Mouse (Mus musculus): Measurements from ENCODE around the gene Rps10. TPM values are rescaled to one million over a fixed set of nuclear protein-coding genes. Genes with fewer than 3 reads are reported as not detected.

The Rps10 gene
- 435 and 496 TPM in 2 replicates for polyA plus RNA-seq (2015; fragmentation: Nextera tagmentation; extraction: Ambion mirVana)

GRCm38 (mm10) chr17:27636132-27637020 lies at the start of gene Rps10:
Rps10 (minus strand) TSS chr17:27636669.
- H3K27ac ChIP-seq (replicated peaks) = peak within 1 kb of the TSS; percentile 66
- H3K36me3 ChIP-seq (replicated peaks) = peaks cover 25% of the 10 kb centered on the region
- ATAC-seq (ENCODE audit: insufficient read depth) = no peak
- WGBS (ENCODE audit: insufficient replicate concordance) = 41% methylated on average over 18 of the region's 18 CpGs
- H3K27me3 ChIP-seq = no peaks in the 10 kb centered on the region
- H3K4me1 ChIP-seq (replicated peaks) = peaks cover 47% of the 10 kb centered on the region
- no peaks in the 10 kb centered on the region for H3K9me3 ChIP-seq (replicated peaks)
- H3K4me2 ChIP-seq = peak within 1 kb of the TSS; percentile 84
- H3K9ac ChIP-seq = peak within 1 kb of the TSS; percentile 46
- peak within 1 kb of the TSS; percentile 88 for H3K4me3 ChIP-seq (replicated peaks)

- peaks cover 6% of the 10 kb centered on the region for H3K4me1 ChIP-seq (replicated peaks)
- no peak overlapping the region for H3K4me3 ChIP-seq (replicated peaks)
- WGBS (ENCODE audit: insufficient replicate concordance) = 3% methylated on average over 11 of the region's 11 CpGs
- no peak overlapping the region for H3K27ac ChIP-seq (replicated peaks)
- ATAC-seq (ENCODE audit: insufficient read depth) = no peak
- H3K9me3 ChIP-seq (replicated peaks) = no peaks in the 10 kb centered on the region
- H3K9ac ChIP-seq = no peak overlapping the region
- peaks cover 63% of the 10 kb centered on the region for H3K27me3 ChIP-seq
- no peaks in the 10 kb centered on the region for H3K36me3 ChIP-seq (replicated peaks)
- H3K4me2 ChIP-seq = peak overlapping the region; percentile 55
Observed at GRCm38 (mm10) chr17:27685550-27685913, 49.1 kb upstream of the Rps10 start.

GRCm38 (mm10) chr17:27684886-27685549 lies 48.5 kb upstream of the Rps10 start:
- peak overlapping the region; percentile 23 for H3K4me3 ChIP-seq (replicated peaks)
- H3K27ac ChIP-seq (replicated peaks) = no peak overlapping the region
- WGBS (ENCODE audit: insufficient replicate concordance) = 1% methylated on average over 43 of the region's 53 CpGs
- H3K9ac ChIP-seq = no peak overlapping the region
- H3K4me1 ChIP-seq (replicated peaks) = peaks cover 6% of the 10 kb centered on the region
- peaks cover 63% of the 10 kb centered on the region for H3K27me3 ChIP-seq
- peak overlapping the region; percentile 55 for H3K4me2 ChIP-seq
- H3K36me3 ChIP-seq (replicated peaks) = no peaks in the 10 kb centered on the region
- ATAC-seq (ENCODE audit: insufficient read depth) = no peak
- H3K9me3 ChIP-seq (replicated peaks) = no peaks in the 10 kb centered on the region

- no peak overlapping the region for H3K9ac ChIP-seq
- no peak overlapping the region for H3K27ac ChIP-seq (replicated peaks)
- H3K4me1 ChIP-seq (replicated peaks) = no peaks in the 10 kb centered on the region
- no peaks in the 10 kb centered on the region for H3K36me3 ChIP-seq (replicated peaks)
- WGBS (ENCODE audit: insufficient replicate concordance) = 47% methylated on average over 11 of the region's 11 CpGs
- ATAC-seq (ENCODE audit: insufficient read depth) = no peak
- H3K9me3 ChIP-seq (replicated peaks) = no peaks in the 10 kb centered on the region
- peaks cover 16% of the 10 kb centered on the region for H3K27me3 ChIP-seq
- H3K4me2 ChIP-seq = no peak overlapping the region
- no peak overlapping the region for H3K4me3 ChIP-seq (replicated peaks)
Observed at GRCm38 (mm10) chr17:27678924-27679813, 42.7 kb upstream of the Rps10 start.

- Histone ChIP-seq H3K27me3 (peaks cover 2% of the 10 kb centered on the region; the same call in 1 of the 2 replicates), H3K4me1 (replicated peaks) (no peaks in the 10 kb centered on the region), H3K9ac (no peak overlapping the region), H3K27ac (replicated peaks) (no peak overlapping the region), H3K36me3 (replicated peaks) (no peaks in the 10 kb centered on the region), H3K4me3 (replicated peaks) (no peak overlapping the region), H3K9me3 (replicated peaks) (no peaks in the 10 kb centered on the region), H3K4me2 (no peak overlapping the region)
- WGBS (ENCODE audit: insufficient replicate concordance) = 53% methylated on average over 5 of the region's 5 CpGs
- no peak for ATAC-seq (ENCODE audit: insufficient read depth)
Observed at GRCm38 (mm10) chr17:27677756-27678155, 41.3 kb upstream of the Rps10 start.

- H3K36me3 ChIP-seq (replicated peaks) = no peaks in the 10 kb centered on the region
- no peaks in the 10 kb centered on the region for H3K27me3 ChIP-seq
- H3K9me3 ChIP-seq (replicated peaks) = no peaks in the 10 kb centered on the region
- WGBS (ENCODE audit: insufficient replicate concordance) = 54% methylated on average over 7 of the region's 7 CpGs
- H3K9ac ChIP-seq = no peak overlapping the region
- H3K4me3 ChIP-seq (replicated peaks) = no peak overlapping the region
- no peak overlapping the region for H3K4me2 ChIP-seq
- H3K27ac ChIP-seq (replicated peaks) = no peak overlapping the region
- no peaks in the 10 kb centered on the region for H3K4me1 ChIP-seq (replicated peaks)
- ATAC-seq (ENCODE audit: insufficient read depth) = no peak
Observed at GRCm38 (mm10) chr17:27676270-27676669, 39.8 kb upstream of the Rps10 start.

- Histone ChIP-seq H3K4me3 (replicated peaks) (no peak overlapping the region), H3K4me2 (no peak overlapping the region), H3K27me3 (no peaks in the 10 kb centered on the region), H3K9ac (no peak overlapping the region), H3K9me3 (replicated peaks) (no peaks in the 10 kb centered on the region), H3K27ac (replicated peaks) (no peak overlapping the region), H3K36me3 (replicated peaks) (no peaks in the 10 kb centered on the region), H3K4me1 (replicated peaks) (no peaks in the 10 kb centered on the region)
- WGBS (ENCODE audit: insufficient replicate concordance) = 40% methylated on average over 9 of the region's 9 CpGs
- ATAC-seq (ENCODE audit: insufficient read depth) = no peak
Observed at GRCm38 (mm10) chr17:27675453-27675852, 39.0 kb upstream of the Rps10 start.

GRCm38 (mm10) chr17:27673945-27674344 lies 37.5 kb upstream of the Rps10 start:
- Histone ChIP-seq H3K36me3 (replicated peaks) (no peaks in the 10 kb centered on the region), H3K4me1 (replicated peaks) (no peaks in the 10 kb centered on the region), H3K27me3 (no peaks in the 10 kb centered on the region), H3K27ac (replicated peaks) (no peak overlapping the region), H3K4me2 (no peak overlapping the region), H3K9ac (no peak overlapping the region), H3K9me3 (replicated peaks) (no peaks in the 10 kb centered on the region), H3K4me3 (replicated peaks) (no peak overlapping the region)
- ATAC-seq (ENCODE audit: insufficient read depth) = no peak
- 65% methylated on average over 7 of the region's 7 CpGs for WGBS (ENCODE audit: insufficient replicate concordance)

- no peak overlapping the region for H3K27ac ChIP-seq (replicated peaks)
- no peak for ATAC-seq (ENCODE audit: insufficient read depth)
- H3K9ac ChIP-seq = no peak overlapping the region
- H3K4me3 ChIP-seq (replicated peaks) = no peak overlapping the region
- WGBS (ENCODE audit: insufficient replicate concordance) = 58% methylated on average over 6 of the region's 6 CpGs
- H3K9me3 ChIP-seq (replicated peaks) = no peaks in the 10 kb centered on the region
- no peak overlapping the region for H3K4me2 ChIP-seq
- no peaks in the 10 kb centered on the region for H3K4me1 ChIP-seq (replicated peaks)
- H3K27me3 ChIP-seq = no peaks in the 10 kb centered on the region
- no peaks in the 10 kb centered on the region for H3K36me3 ChIP-seq (replicated peaks)
Observed at GRCm38 (mm10) chr17:27671720-27672119, 35.3 kb upstream of the Rps10 start.

- Histone ChIP-seq H3K27me3 (peaks cover 41% of the 10 kb centered on the region), H3K9me3 (replicated peaks) (no peaks in the 10 kb centered on the region), H3K4me3 (replicated peaks) (no peak overlapping the region), H3K4me2 (no peak overlapping the region), H3K9ac (no peak overlapping the region), H3K36me3 (replicated peaks) (no peaks in the 10 kb centered on the region), H3K4me1 (replicated peaks) (peaks cover 11% of the 10 kb centered on the region), H3K27ac (replicated peaks) (no peak overlapping the region)
- ATAC-seq (ENCODE audit: insufficient read depth) = no peak
- WGBS (ENCODE audit: insufficient replicate concordance) = 66% methylated on average over 7 of the region's 7 CpGs
Observed at GRCm38 (mm10) chr17:27658767-27659166, 22.3 kb upstream of the Rps10 start.

GRCm38 (mm10) chr17:27657123-27657522 lies 20.7 kb upstream of the Rps10 start:
- 48% methylated on average over 8 of the region's 8 CpGs for WGBS (ENCODE audit: insufficient replicate concordance)
- Histone ChIP-seq H3K4me1 (replicated peaks) (peaks cover 17% of the 10 kb centered on the region), H3K9ac (no peak overlapping the region), H3K4me3 (replicated peaks) (no peak overlapping the region), H3K4me2 (no peak overlapping the region), H3K27me3 (peaks cover 45% of the 10 kb centered on the region), H3K27ac (replicated peaks) (no peak overlapping the region), H3K9me3 (replicated peaks) (no peaks in the 10 kb centered on the region), H3K36me3 (replicated peaks) (no peaks in the 10 kb centered on the region)
- no peak for ATAC-seq (ENCODE audit: insufficient read depth)

All from liver, embryonic 15.5 days (tissue).